Mouse (Mus musculus): ENCODE data around the gene Lgr6. TPM values are rescaled to one million over a fixed set of nuclear protein-coding genes. Genes with fewer than 3 reads are reported as not detected.

Lgr6 gene
- polyA plus RNA-seq, 1 experiment: 0.81 TPM

GRCm38 (mm10) chr1:135056901-135057300, 48.2 kb downstream of the Lgr6 start:
- TF ChIP-seq POLR2A (IDR thresholded peaks at IDR 0.05; ENCODE audit: insufficient read depth, low read length): no peak
- TF ChIP-seq CTCF (IDR thresholded peaks at IDR 0.05; ENCODE audit: low read depth, low read length): no peak
- TF ChIP-seq EP300 (IDR thresholded peaks at IDR 0.05; ENCODE audit: insufficient read depth, low read depth, low read length): no peak
- Histone ChIP-seq H3K36me3 (ENCODE audit: control insufficient read depth, insufficient read depth, low read length, poor library complexity, severe bottlenecking) (no peaks in the 10 kb centered on the region), H3K9me3 (replicated peaks; ENCODE audit: control insufficient read depth, insufficient read depth, low read length, poor library complexity, severe bottlenecking) (no peaks in the 10 kb centered on the region), H3K27me3 (ENCODE audit: control insufficient read depth, insufficient read depth, low read length, poor library complexity, severe bottlenecking) (no peaks in the 10 kb centered on the region), H3K4me1 (ENCODE audit: control insufficient read depth, insufficient read depth, low read length) (no peaks in the 10 kb centered on the region), H3K9ac (ENCODE audit: low read depth, poor library complexity, severe bottlenecking) (no peak overlapping the region), H3K4me3 (ENCODE audit: low read depth, low read length) (no peak overlapping the region), H3K27ac (ENCODE audit: insufficient read depth, low read length) (no peak overlapping the region)

GRCm38 (mm10) chr1:135054121-135054520, 51.0 kb downstream of the Lgr6 start:
- no peak for TF ChIP-seq CTCF (IDR thresholded peaks at IDR 0.05; ENCODE audit: low read depth, low read length)
- TF ChIP-seq POLR2A (IDR thresholded peaks at IDR 0.05; ENCODE audit: insufficient read depth, low read length): no peak
- TF ChIP-seq EP300 (IDR thresholded peaks at IDR 0.05; ENCODE audit: insufficient read depth, low read depth, low read length): no peak

GRCm38 (mm10) chr1:135044439-135044838, 60.6 kb downstream of the Lgr6 start:
- Histone ChIP-seq H3K9ac (ENCODE audit: low read depth, poor library complexity, severe bottlenecking) (no peak overlapping the region), H3K4me1 (ENCODE audit: control insufficient read depth, insufficient read depth, low read length) (no peaks in the 10 kb centered on the region), H3K36me3 (ENCODE audit: control insufficient read depth, insufficient read depth, low read length, poor library complexity, severe bottlenecking) (no peaks in the 10 kb centered on the region), H3K27me3 (ENCODE audit: control insufficient read depth, insufficient read depth, low read length, poor library complexity, severe bottlenecking) (no peaks in the 10 kb centered on the region; the same call in 1 of the 2 replicates), H3K27ac (ENCODE audit: insufficient read depth, low read length) (no peak overlapping the region), H3K4me3 (ENCODE audit: low read depth, low read length) (no peak overlapping the region), H3K9me3 (replicated peaks; ENCODE audit: control insufficient read depth, insufficient read depth, low read length, poor library complexity, severe bottlenecking) (no peaks in the 10 kb centered on the region)
- no peak for TF ChIP-seq CTCF (IDR thresholded peaks at IDR 0.05; ENCODE audit: low read depth, low read length)

More at GRCm38 (mm10) chr1:135054121-135054520, 51.0 kb downstream of the Lgr6 start:
- Histone ChIP-seq H3K27me3 (ENCODE audit: control insufficient read depth, insufficient read depth, low read length, poor library complexity, severe bottlenecking) (no peaks in the 10 kb centered on the region), H3K36me3 (ENCODE audit: control insufficient read depth, insufficient read depth, low read length, poor library complexity, severe bottlenecking) (no peaks in the 10 kb centered on the region), H3K4me1 (ENCODE audit: control insufficient read depth, insufficient read depth, low read length) (no peaks in the 10 kb centered on the region), H3K9me3 (replicated peaks; ENCODE audit: control insufficient read depth, insufficient read depth, low read length, poor library complexity, severe bottlenecking) (no peaks in the 10 kb centered on the region), H3K27ac (ENCODE audit: insufficient read depth, low read length) (no peak overlapping the region), H3K9ac (ENCODE audit: low read depth, poor library complexity, severe bottlenecking) (no peak overlapping the region), H3K4me3 (ENCODE audit: low read depth, low read length) (no peak overlapping the region)

- Histone ChIP-seq H3K27me3 (ENCODE audit: control insufficient read depth, insufficient read depth, low read length, poor library complexity, severe bottlenecking) (no peaks in the 10 kb centered on the region), H3K4me3 (ENCODE audit: low read depth, low read length) (no peak overlapping the region), H3K27ac (ENCODE audit: insufficient read depth, low read length) (no peak overlapping the region), H3K9me3 (replicated peaks; ENCODE audit: control insufficient read depth, insufficient read depth, low read length, poor library complexity, severe bottlenecking) (no peaks in the 10 kb centered on the region), H3K9ac (ENCODE audit: low read depth, poor library complexity, severe bottlenecking) (no peak overlapping the region), H3K36me3 (ENCODE audit: control insufficient read depth, insufficient read depth, low read length, poor library complexity, severe bottlenecking) (no peaks in the 10 kb centered on the region), H3K4me1 (ENCODE audit: control insufficient read depth, insufficient read depth, low read length) (no peaks in the 10 kb centered on the region)
- no peak for TF ChIP-seq POLR2A (IDR thresholded peaks at IDR 0.05; ENCODE audit: insufficient read depth, low read length)
- no peak for TF ChIP-seq EP300 (IDR thresholded peaks at IDR 0.05; ENCODE audit: insufficient read depth, low read depth, low read length)
- TF ChIP-seq CTCF (IDR thresholded peaks at IDR 0.05; ENCODE audit: low read depth, low read length): no peak
Measured at GRCm38 (mm10) chr1:135036297-135036696, 68.8 kb downstream of the Lgr6 start.

- Histone ChIP-seq H3K27me3 (ENCODE audit: control insufficient read depth, insufficient read depth, low read length, poor library complexity, severe bottlenecking) (no peaks in the 10 kb centered on the region), H3K4me1 (ENCODE audit: control insufficient read depth, insufficient read depth, low read length) (no peaks in the 10 kb centered on the region), H3K36me3 (ENCODE audit: control insufficient read depth, insufficient read depth, low read length, poor library complexity, severe bottlenecking) (no peaks in the 10 kb centered on the region), H3K9me3 (replicated peaks; ENCODE audit: control insufficient read depth, insufficient read depth, low read length, poor library complexity, severe bottlenecking) (0 out of 2 replicates have a peak, but pooled peaks cover 3% of the 10 kb centered on the region), H3K4me3 (ENCODE audit: low read depth, low read length) (no peak overlapping the region), H3K27ac (ENCODE audit: insufficient read depth, low read length) (no peak overlapping the region), H3K9ac (ENCODE audit: low read depth, poor library complexity, severe bottlenecking) (no peak overlapping the region)
- TF ChIP-seq POLR2A (IDR thresholded peaks at IDR 0.05; ENCODE audit: insufficient read depth, low read length) (no peak), EP300 (IDR thresholded peaks at IDR 0.05; ENCODE audit: insufficient read depth, low read depth, low read length) (no peak), CTCF (IDR thresholded peaks at IDR 0.05; ENCODE audit: low read depth, low read length) (no peak)
Measured at GRCm38 (mm10) chr1:135032658-135033057, 72.4 kb downstream of the Lgr6 start.

GRCm38 (mm10) chr1:135030121-135030520, 75.0 kb downstream of the Lgr6 start:
- no peak overlapping the region for H3K27ac ChIP-seq (ENCODE audit: insufficient read depth, low read length)
- TF ChIP-seq EP300 (IDR thresholded peaks at IDR 0.05; ENCODE audit: insufficient read depth, low read depth, low read length): no peak
- H3K4me3 ChIP-seq (ENCODE audit: low read depth, low read length): no peak overlapping the region
- no peak overlapping the region for H3K9ac ChIP-seq (ENCODE audit: low read depth, poor library complexity, severe bottlenecking)
- 0 out of 2 replicates have a peak, but pooled peaks cover 5% of the 10 kb centered on the region for H3K9me3 ChIP-seq (replicated peaks; ENCODE audit: control insufficient read depth, insufficient read depth, low read length, poor library complexity, severe bottlenecking)
- no peaks in the 10 kb centered on the region for H3K36me3 ChIP-seq (ENCODE audit: control insufficient read depth, insufficient read depth, low read length, poor library complexity, severe bottlenecking)
- H3K27me3 ChIP-seq (ENCODE audit: control insufficient read depth, insufficient read depth, low read length, poor library complexity, severe bottlenecking): no peaks in the 10 kb centered on the region
- no peaks in the 10 kb centered on the region for H3K4me1 ChIP-seq (ENCODE audit: control insufficient read depth, insufficient read depth, low read length)

All from ES-Bruce4 (cell line).